Mouse (Mus musculus) frontal cortex, postnatal 10 days (tissue): ENCODE data around the gene Zfp148.
"Not testable (repeated sequence)": the region's sequence is repeated elsewhere in the genome, so short reads cannot be mapped to it uniquely, and the experiment has no call there.

Source experiments
- DNase-seq, 2 experiments: peaks; one replicate each; pipeline ENCODE4 v3.0.0; 2022; ENCODE audit warnings: low spot score in 2 of 2, mixed read lengths in 1 of 2

The Zfp148 gene

DNA sequence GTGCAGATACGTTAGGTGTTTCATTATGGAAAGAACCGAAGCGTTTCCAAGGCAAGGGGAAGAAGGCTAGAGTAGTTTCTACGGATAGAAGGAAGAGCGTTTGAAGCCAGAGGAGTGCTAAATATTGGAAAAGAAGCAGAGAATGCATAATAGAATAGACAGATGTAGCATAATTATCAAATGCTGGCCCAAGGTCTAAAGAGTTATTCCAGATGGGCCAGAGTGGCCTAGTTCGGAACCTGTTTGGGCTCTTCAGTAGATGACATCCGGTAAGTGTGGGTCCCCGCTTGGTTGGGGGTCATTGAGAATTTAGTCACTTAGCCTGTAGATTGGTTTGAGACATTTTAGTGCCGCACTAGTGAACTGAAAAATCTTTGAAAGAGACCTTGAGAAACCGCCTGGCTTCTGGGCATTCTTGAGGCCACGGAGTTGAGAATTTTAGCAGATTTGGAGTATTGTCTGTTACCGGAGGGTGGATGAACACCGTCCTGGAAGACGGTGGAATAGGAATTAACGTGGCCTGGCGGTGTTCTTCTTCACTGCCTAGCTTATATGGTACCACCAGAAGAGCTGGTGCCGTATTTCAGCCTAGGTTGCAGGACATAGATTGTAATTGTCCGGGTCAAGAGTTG is 1.1 kb downstream of the Zfp148 start:
- DNase-seq, result peak in 1 of 2 experiments; percentile 14

DNA sequence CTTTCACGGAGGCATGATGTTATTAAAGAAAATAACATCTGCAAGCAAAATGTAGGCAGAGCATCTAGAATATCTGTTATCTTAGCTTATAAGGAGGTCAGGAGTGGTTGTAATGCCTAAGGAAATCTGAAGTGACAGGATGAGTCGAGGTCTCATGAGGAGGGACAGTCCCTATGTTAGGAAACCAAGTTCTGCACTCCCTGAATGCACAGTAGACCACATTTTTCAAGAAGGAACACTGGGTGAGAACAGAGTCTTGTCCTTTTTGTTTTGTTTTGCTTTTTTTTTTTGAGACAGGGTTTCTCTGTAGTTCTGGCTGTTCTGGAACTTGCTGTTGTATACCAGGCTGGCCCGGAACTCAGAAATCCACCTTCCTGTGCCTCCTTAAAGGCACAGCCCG is 1.7 kb downstream of the Zfp148 start:
- no peak for DNase-seq

DNA sequence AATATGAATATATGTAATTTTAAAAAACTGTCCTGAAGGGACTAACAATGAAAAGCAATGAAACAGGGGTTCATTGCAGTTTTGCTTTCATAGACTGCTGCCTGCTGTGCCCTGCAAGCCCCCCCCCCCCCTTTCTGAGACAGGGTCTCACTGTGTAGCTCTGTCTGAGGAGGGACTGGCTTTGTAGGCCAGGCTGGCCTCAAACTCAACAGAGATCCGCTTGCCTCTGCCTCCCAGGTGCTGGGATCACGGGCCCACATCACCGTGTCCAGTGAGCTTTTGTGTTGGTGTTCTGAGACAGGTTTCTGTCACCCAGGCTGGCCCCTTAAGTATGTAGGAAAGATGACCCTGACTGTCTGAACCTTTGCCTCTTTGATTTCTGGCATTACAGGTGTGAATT is 2.9 kb downstream of the Zfp148 start:
- DNase-seq, result no peak

DNA sequence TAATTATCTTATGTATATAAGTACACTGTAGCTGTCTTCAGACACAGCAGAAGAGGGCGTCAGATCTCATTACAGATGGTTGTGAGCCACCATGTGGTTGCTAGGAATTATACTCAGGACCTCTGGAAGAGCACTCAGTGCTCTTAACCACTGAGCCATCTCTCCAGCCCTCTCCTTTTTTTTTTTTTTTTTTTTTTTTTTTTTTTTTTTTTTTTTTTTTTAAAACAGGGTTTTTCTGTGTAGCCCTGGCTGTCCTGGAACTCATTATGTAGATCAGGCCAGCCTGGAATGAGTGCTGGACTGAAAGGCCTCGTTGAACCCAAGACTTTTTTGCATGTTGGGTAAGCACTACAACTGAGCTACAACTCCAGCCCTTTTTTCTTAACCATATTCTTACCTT is 3.4 kb downstream of the Zfp148 start:
- DNase-seq, result not testable (repeated sequence)

DNA sequence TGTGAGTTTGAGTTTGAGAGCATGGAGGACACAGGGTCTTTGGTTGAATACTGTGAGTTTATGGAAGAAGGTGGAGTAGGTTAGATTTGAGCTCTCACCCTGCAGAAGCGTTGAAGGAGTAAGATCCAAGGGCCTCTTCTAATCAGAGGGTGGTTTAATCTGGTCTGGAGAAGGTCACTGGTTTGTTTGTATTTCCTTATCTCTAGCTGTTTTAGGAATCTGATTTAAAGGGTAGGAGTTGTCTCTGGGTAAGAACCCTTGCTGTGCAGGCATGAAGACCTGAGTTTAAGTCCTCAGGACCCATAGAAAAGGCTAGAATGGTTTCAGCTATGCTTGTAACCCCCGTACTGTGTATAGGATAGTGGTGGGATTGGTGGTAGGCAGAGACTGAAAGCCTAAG is 6.4 kb downstream of the Zfp148 start:
- DNase-seq, result no peak

DNA sequence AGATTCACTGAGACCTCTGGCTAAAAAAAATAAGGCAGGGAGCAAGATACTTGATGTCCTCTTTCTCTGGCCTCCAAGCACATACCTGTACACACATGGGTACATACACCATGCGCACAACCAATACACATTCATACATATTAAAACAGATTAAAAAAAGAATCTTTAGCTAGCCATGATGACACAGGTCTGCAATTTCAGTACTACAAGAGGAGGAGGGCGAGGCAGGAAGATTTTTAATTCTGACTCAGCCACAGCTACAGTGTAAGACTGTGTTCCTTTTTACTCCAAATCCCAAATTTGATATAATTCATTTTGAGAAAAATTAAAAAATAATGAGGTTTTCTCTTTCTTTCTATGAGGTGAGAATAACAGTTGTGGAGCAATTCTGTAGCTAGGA is 6.8 kb downstream of the Zfp148 start:
- DNase-seq, result no peak

DNA sequence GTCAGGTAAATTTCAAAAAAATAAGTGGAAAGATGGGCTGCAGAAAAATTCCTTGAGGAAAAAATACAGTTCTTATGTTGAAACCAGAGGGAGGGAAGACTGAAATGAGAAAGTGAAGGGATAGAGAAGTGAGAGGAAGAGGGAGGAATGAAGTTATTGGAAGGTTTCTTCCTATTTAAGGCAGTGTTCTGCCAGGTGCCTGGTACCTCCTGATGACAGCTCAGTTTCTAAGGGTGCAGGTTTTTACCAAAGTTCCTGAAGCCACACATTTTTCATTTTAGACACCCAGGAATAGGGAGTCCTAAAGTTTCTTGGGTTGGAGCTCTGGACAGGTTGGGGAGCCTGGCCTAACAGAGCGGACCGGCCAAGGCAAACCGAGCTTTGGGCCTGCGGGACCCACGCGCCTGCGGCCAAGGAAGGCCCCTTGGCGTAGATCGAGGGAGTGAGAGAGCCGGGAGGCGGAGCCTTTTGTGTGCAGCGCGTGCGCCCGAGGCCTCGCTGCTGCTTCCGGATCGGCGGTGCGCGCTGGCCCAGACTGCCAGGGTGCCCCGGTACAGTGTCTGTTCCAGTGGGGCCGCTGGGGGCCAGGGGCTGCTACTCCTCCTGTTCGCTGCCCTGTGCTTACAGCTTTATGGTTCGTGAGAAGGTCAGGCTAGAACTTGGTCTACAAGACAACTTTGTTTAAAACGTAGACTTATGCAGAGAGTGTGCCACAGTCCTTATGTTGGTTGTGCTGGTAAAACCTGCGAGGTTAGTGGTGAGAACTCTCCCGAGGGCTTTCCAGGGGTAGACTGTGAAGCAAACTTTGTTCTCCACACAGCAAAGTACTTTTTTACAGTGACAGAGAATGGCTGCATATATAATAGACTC is 19.5 kb downstream of the Zfp148 start:
- peak in 1 of 2 experiments; percentile 36 for DNase-seq

DNA sequence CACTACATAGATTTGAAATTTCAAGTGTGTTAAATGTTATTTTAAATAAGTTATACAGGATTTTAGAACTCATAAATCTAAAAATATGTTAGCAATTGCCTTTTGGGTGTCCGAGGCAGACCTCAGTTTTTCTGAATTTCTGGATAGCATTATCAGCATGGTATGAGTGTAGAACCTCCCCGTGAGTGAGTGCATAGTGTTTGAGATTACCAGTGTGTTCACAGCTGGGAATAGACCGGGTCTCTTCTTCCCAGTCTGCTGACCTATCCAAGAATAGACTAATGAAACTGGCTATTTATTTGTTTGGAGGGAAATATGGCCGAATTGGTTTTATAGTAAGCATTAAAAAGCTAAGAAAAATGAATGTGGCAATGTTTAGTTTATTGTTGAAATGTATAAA is 20.3 kb downstream of the Zfp148 start:
- DNase-seq, result no peak

DNA sequence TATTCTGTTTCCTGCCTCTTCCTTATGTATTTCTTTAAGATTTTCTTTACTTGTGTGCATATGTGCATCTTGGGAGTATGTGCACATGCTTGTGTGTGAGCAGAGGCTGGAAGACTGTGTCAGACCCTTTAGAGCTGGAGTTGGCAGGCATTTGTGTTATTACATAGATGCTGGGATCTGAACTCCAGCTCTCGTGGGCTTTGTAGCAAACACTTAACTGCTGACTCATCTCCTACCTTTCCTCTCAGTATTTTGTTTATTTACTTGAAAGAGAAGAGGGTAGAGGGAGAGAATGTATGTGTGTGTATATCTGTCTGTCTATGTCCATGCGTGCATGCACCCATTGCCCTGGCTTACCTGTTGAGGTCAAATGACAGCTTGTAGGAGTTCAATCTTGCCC is 22.6 kb downstream of the Zfp148 start:
- DNase-seq, result no peak

DNA sequence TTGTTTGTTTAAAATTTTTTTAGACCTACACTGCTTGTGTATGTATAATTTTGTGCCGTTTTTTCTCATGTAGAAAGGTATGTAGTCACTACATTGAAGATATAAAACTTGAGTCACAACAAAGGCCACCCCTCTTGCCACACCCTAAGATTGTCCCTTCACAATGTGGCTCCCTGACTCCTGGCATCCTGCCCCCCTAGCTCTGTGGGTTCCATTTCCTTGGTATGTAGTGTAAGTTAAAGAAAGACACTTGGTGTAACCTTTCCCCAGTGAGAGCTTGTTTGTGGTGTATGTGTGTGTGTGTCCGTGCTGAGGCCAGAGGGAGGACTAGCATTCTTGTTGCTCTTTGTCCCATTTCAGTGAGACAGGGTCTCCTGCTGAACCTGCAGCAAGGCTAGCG is 23.4 kb downstream of the Zfp148 start:
- DNase-seq, result no peak

DNA sequence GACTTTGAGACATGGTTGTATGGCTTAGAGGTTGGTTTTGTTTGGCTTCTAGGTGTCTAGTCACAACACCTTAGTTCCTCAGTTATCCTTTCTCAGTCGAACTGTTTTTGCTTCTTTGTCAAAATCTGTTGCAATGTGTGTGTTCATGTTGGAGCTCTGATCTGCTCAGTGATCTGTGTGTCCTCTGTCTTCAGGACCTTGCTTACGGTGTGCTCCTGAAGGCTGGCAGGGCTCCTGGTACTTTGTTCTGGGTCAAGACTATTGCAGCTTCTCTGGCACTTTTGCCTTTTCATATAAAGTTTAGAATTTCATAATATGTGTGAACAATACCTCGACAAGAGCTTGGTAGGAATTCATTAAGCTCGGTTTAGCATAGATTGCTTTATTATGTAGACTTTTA is 24.9 kb downstream of the Zfp148 start:
- no peak for DNase-seq

DNA sequence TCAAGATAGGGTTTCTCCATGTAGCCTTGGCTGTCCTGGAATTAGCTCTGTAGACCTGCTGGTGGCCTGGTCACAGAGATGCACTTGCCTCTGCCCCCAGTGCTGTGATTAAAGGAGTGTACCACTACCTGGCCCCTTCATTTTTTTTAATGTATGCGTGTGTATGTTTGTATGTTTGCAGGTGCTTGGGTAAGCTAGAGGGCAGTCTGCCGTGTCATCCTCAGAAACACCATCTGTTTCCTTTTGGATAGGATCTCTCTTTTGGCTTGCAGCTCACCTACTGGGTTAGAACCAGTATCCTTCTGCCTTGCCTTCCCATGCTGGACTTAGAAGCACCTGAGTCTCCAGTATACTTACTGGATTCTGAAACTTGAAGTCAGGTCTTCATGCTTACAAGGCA is 29.5 kb downstream of the Zfp148 start:
- DNase-seq, result no peak

DNA sequence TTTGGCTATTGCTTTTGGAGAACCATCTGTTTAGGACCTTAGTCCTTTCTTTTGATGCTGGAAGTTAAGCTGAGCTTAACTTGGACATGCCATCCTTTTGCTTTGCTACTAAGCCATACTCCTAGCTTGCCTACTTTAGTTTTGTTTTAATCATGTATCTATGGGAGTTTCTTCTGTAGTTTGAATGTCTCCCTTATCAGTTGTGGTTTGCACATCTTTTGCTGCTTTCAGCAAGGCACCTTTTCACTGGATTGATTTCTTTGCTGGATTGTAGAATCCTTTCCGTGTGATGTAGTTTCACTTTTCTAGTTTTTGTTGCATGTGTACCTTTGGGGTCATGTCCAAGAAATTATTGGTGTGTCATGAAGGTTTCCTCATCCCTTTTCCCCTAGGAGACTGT is 30.0 kb downstream of the Zfp148 start:
- no peak for DNase-seq

DNA sequence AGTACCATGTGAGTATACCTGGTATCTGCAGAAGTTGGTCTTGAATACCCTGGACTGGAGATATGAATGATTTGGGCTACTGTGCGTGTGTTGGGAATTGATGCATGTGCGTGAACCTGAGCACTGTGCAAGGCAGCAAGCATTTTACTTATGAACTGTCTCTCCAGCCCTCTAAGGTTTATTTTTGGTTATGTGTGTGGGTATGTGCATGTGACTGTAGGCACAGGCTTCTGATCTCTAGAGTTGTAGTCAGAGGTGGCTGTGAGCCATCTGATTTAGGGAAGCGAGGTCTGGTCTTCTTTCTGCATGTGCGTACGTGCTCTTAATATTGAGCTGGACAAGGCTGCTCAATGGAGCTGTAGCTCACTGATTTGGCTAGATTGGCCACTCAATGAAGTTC is 33.6 kb downstream of the Zfp148 start:
- DNase-seq, result no peak

DNA sequence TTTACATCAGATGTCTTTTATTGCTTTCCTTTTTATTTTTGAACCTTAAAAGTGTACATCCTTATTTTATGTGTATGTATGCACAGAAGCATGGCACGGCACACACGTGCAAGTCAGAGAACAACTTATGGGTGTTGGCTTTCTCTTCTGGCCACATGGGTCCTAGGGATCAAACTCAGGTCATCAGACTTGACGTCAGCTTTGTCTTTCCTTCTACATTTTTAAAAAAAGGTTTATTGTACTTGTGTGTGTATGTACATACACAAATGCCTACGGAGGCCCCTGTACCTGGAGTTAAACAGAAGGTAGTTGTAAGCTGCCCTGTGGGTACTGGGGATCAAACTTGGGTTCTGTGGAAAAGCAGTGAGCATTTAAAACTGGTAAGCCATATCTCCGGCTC is 35.0 kb downstream of the Zfp148 start:
- no peak for DNase-seq

DNA sequence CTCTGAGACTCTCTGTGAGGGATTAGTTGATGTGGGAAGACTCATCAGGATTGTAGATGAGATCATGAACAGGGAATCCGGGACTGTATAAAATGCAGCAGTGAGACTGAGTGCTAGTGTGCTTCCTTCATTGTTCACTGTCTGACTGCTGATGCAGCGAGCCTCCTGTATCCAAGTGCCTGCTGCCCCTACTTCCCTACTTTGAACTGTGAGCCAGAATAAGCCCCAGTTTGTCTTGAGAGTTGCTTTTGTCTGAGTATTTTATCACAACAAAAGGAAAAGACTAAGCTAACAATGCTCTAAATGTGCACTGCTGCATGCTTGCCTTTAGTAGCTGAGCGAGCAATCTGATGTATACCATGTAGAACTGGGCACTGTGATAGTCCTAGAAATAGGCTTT is 47.7 kb downstream of the Zfp148 start:
- no peak for DNase-seq

DNA sequence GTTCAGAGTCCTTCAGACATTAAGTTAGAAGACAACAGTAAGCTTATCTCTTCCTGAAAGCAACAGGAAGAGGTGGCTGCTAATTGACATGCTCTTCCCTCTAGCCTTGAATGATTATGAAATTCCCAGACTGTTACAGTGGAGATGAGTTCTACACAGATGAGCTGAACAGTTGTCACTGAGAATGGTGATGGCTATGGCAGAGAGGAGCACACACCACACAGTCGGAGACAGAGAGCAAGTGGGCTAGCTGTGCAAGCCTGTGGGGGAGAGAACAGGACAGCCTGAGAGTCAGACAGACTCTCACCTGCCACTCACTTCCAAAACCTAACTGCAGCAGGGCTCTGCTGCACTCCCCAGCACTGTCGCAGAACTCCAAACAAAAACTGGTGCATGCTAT is 51.0 kb downstream of the Zfp148 start:
- DNase-seq, result no peak

DNA sequence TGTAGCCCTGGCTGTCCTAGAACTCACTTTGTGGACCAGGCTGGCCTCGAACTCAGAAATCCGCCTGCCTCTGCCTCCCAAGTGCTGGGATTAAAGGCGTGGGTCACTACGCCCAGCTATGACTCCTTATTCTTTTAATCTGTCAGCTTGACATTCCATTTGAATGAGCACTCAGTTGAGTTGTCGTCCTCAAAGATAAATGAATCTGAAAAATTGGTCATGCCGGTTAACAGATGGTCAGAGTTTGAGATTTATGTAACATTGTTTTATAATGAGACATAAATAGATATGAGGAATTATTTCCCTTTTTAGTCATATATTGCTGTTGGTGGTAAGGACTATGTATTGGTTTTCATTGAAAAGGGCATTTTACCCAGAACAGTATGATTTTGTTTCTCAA is 60.4 kb downstream of the Zfp148 start:
- no peak for DNase-seq

DNA sequence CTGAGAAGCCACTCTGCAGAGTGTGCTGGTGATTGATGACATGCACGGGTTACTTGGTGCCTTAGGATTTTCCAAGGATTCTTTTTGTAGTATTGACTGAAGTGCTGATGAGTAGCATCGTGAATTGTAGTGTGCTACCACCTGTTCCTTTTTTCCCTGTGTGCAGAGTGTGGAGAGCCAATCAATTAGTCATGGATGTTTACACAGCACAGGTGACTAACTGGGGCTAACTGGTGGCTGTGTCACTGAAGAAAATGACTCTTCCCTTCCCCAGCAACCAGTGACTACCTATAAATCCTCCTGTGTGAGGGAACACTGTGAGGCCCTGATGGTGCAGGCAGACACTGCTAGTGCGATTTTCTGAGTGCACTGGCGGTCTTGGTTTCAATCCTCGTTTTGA is 66.2 kb downstream of the Zfp148 start:
- no peak for DNase-seq

DNA sequence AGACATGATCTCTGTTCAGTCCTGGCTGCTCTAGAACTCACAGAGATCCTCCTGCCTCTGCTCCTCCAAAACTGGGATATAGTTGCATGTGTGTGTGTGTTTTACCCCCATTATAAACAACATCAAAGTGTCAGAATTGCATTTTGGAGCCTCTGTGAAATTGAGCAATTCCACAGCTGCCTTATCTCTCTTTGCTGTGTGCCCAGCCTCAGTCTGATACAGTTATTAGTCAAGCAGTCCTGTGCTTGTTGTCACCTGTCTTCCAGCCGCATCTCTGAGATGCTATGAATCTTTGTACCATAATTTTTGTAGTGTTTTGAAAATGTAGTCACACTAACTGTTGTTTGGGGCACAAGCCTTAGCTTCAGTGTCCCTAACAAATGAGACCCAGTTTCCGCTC is 73.2 kb downstream of the Zfp148 start:
- DNase-seq, result no peak

DNA sequence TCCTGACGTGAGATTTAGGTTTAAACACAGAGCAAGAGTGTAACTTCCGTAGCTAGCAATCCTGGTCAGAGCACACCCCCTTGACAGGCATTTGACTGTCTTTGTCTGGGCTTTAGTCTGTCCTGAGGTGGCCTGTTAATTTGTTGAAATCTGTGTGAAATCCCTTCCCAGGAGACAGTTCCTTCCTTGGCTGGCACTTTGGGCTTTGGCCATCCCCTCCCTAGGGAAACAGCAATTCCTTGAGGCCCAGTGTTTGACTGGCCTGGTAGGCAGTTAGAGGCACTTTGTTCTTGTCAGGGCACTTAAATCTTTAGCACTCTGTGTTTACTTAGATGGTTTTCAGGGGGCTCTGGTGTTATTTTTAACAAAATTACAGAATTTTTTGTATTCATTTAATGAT is 73.7 kb downstream of the Zfp148 start:
- DNase-seq, result no peak

DNA sequence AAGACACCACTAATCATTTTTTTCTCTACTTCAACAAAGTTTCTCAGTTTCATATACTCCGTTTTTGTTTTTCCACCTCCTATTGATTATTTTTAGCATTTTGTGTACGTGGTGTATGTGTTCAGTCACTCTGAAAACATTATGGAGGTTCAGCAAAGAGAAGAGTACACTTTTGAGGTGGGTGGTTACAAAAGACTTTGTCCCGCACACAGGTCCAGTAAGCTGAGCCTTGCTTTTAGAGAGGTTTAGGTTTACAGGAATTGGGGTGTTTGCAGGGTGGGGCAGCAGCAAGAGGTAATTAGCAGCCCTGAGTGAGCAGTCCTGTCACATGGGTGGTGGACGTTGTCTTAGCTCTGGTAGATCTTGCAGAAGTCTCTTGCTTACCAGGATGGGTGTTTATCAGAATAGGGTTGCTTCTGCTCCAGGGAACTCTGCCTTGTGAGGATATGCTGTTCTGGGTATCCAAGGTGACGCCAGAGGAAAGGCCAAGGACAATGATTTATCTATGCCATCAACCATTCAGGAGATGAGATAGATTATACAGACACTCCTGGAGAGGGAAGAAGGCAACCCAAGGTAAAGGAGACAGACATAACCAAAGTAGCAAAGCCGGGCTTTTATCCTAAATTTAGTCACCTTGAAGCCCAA is 74.8 kb downstream of the Zfp148 start:
- no peak for DNase-seq

DNA sequence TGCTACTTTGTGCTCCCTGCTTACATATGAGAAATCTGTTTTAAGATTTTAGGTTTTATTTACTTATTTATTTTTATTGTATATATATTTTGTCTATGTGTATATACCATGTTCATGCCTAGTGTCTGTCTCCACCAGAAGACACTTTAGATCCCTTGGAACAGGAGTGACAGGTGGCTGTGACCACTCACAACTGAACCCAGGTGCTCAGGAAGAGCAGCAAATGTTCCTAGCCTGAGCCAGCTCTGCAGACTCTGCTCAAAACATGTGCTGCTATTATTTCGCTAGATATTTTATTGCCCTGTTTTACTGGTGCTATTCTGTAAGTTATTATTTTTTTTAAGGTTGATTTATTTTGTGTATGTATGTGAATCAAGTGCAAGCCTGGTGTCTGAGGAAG is 78.5 kb downstream of the Zfp148 start:
- no peak for DNase-seq
